17 mouse cellular contexts compared by ENCODE assay signal in the genomic region with DNA sequence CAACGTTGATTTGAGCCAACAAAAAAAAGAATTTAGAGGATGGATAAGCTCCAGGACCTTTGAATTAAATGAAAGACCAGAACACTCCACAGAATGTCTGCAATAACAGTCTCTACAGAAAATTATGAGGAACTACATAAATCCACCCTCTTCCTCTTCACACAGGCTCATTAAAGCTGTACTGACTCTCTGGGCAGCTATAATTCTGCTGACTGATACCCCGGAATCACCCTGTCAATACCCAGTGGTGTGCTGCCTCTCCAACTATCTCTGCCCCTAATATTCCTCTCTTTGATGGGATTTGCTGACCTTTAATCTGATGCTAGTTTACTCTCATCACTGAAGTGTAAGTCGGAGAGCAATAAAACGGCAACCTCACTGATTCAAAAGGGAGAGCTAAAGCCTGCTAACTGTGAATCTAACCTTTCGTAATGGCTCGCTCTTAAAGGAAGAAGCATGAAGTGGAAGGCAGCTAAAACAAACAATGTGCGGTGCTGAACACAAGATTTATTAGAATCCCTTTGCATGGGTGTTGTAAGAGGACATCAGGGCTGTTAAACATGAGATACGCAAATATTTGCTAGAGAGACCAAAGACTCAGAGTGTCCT.
A peak's percentile ranks its signal among the peaks of the same experiment; 100 is the strongest.
DNase-seq lines count a peak whose midpoint lies in the region; ATAC-seq and TF ChIP-seq lines count a peak whose summit lies in the region.
"Had no signal": no experiment of that assay in that cellular context is flagged by ENCODE, and none has a peak within 500 bp of the region (broad histone marks: within the 10 kb centered on the region; RNA-seq: fewer than 3 reads in every experiment).

No protein-coding gene starts in this region.

- 69% methylated on average over 8 of the region's 8 CpGs for WGBS in hindbrain, embryonic 11.5 days
- WGBS in hindbrain, embryonic 10.5 days, result 74% methylated on average over 8 of the region's 8 CpGs
- 23% methylated on average over 8 of the region's 8 CpGs for WGBS in neural tube, embryonic 11.5 days
- WGBS in midbrain, embryonic 12.5 days, result 24% methylated on average over 8 of the region's 8 CpGs
- WGBS in neural tube, embryonic 15.5 days, result 11% methylated on average over 8 of the region's 8 CpGs
- WGBS in heart, adult 2 months, result 79% methylated on average over 8 of the region's 8 CpGs

- H3K9ac ChIP-seq in hindbrain, embryonic 11.5 days (ENCODE audit: low read depth, low read length), result no peak overlapping the region
- H3K9ac ChIP-seq in neural tube, embryonic 11.5 days (ENCODE audit: low read length), result no peak overlapping the region; the same call in 1 of the 2 replicates
- no peak overlapping the region for H3K9ac ChIP-seq in midbrain, embryonic 12.5 days (replicated peaks)
- no peak overlapping the region for H3K9ac ChIP-seq in neural tube, embryonic 15.5 days (replicated peaks)
- H3K9ac ChIP-seq in heart, adult 2 months (ENCODE audit: low read depth, low read length), result no peak overlapping the region
- H3K9ac ChIP-seq: heart, embryonic 12.5 days had no signal

- no peaks in the 10 kb centered on the region for H3K36me3 ChIP-seq in hindbrain, embryonic 11.5 days (ENCODE audit: control insufficient read depth, insufficient read depth, low read length)
- H3K36me3 ChIP-seq in hindbrain, embryonic 10.5 days, result no peaks in the 10 kb centered on the region
- H3K36me3 ChIP-seq in neural tube, embryonic 11.5 days (ENCODE audit: control insufficient read depth, insufficient read depth, low read length), result no peaks in the 10 kb centered on the region
- H3K36me3 ChIP-seq in midbrain, embryonic 12.5 days, result no peaks in the 10 kb centered on the region
- H3K36me3 ChIP-seq in neural tube, embryonic 15.5 days, result no peaks in the 10 kb centered on the region
- no peaks in the 10 kb centered on the region for H3K36me3 ChIP-seq in heart, adult 2 months (ENCODE audit: control insufficient read depth, insufficient read depth, low read length)
- H3K36me3 ChIP-seq: heart, embryonic 12.5 days had no signal

- no peak for TF ChIP-seq EP300 in heart, adult 2 months (IDR thresholded peaks at IDR 0.05; ENCODE audit: insufficient read depth, low read depth, low read length)

- H3K9me3 ChIP-seq in hindbrain, embryonic 11.5 days (ENCODE audit: control insufficient read depth, low read length), result no peaks in the 10 kb centered on the region
- H3K9me3 ChIP-seq in hindbrain, embryonic 10.5 days, result no peaks in the 10 kb centered on the region
- H3K9me3 ChIP-seq in neural tube, embryonic 11.5 days (ENCODE audit: control insufficient read depth, low read length), result no peaks in the 10 kb centered on the region
- H3K9me3 ChIP-seq in midbrain, embryonic 12.5 days, result no peaks in the 10 kb centered on the region
- no peaks in the 10 kb centered on the region for H3K9me3 ChIP-seq in neural tube, embryonic 15.5 days (replicated peaks)
- H3K9me3 ChIP-seq: heart, embryonic 12.5 days had no signal

- no peaks in the 10 kb centered on the region for H3K79me2 ChIP-seq in heart, adult 2 months (replicated peaks; ENCODE audit: control insufficient read depth, insufficient read depth, low read length)

- no peaks in the 10 kb centered on the region; the same call in none of the 2 replicates for H3K4me1 ChIP-seq in hindbrain, embryonic 11.5 days (replicated peaks; ENCODE audit: control insufficient read depth, insufficient read depth, low read length)
- H3K4me1 ChIP-seq in hindbrain, embryonic 10.5 days (replicated peaks), result peaks cover 68% of the 10 kb centered on the region
- peaks cover 50% of the 10 kb centered on the region for H3K4me1 ChIP-seq in neural tube, embryonic 11.5 days (ENCODE audit: control insufficient read depth, insufficient read depth, low read length)
- peaks cover 53% of the 10 kb centered on the region for H3K4me1 ChIP-seq in midbrain, embryonic 12.5 days
- peaks cover 38% of the 10 kb centered on the region for H3K4me1 ChIP-seq in neural tube, embryonic 15.5 days
- no peaks in the 10 kb centered on the region; the same call in none of the 2 replicates for H3K4me1 ChIP-seq in heart, adult 2 months (ENCODE audit: control insufficient read depth, insufficient read depth, low read length)

- no peak for DNase-seq in hindbrain, embryonic 11.5 days (ENCODE audit: low spot score)
- no peak for DNase-seq in hindbrain, embryonic 10.5 days (ENCODE audit: low spot score)
- no peak for DNase-seq in neural tube, embryonic 11.5 days (ENCODE audit: low spot score)
- no peak for DNase-seq in neural tube, embryonic 10.5 days (ENCODE audit: extremely low spot score, low spot score)
- DNase-seq in ovary, postnatal 10 days (ENCODE audit: low spot score), result no peak
- no peak for DNase-seq in heart, adult 2 months
- DNase-seq: adrenal gland, postnatal 25 days; cerebellum, postnatal 14 days; heart, postnatal 36 days; lung, postnatal 14 days; thymus, adult 2 months had no signal

- H3K4me2 ChIP-seq in hindbrain, embryonic 11.5 days (replicated peaks; ENCODE audit: low read depth, low read length), result no peak overlapping the region
- H3K4me2 ChIP-seq in neural tube, embryonic 11.5 days (ENCODE audit: low read depth), result 0 out of 2 replicates have a peak overlapping the region, but pooled peaks have one; percentile 9
- H3K4me2 ChIP-seq in midbrain, embryonic 12.5 days (replicated peaks), result peak overlapping the region; percentile 19; the same call in 1 of the 2 replicates
- H3K4me2 ChIP-seq in neural tube, embryonic 15.5 days, result peak overlapping the region; percentile 16; the same call in 1 of the 2 replicates
- H3K4me2 ChIP-seq: heart, embryonic 12.5 days; liver, embryonic 11.5 days had no signal

- H3K27ac ChIP-seq in hindbrain, embryonic 11.5 days (ENCODE audit: low read depth, low read length), result peak overlapping the region; percentile 40; the same call in 1 of the 2 replicates
- H3K27ac ChIP-seq in hindbrain, embryonic 10.5 days, result no peak overlapping the region
- H3K27ac ChIP-seq in neural tube, embryonic 11.5 days (ENCODE audit: low read depth, low read length), result peak overlapping the region; percentile 64
- peak overlapping the region; percentile 61 for H3K27ac ChIP-seq in midbrain, embryonic 12.5 days (replicated peaks)
- H3K27ac ChIP-seq in neural tube, embryonic 15.5 days (replicated peaks), result peak overlapping the region; percentile 49
- H3K27ac ChIP-seq in heart, adult 2 months, result no peak overlapping the region
- H3K27ac ChIP-seq: left cerebral cortex, adult 2 months had no signal

- ATAC-seq in hindbrain, embryonic 11.5 days (ENCODE audit: low FRiP score), result no peak
- no peak for ATAC-seq in neural tube, embryonic 11.5 days (ENCODE audit: insufficient read depth, low FRiP score, low TSS enrichment)
- ATAC-seq in midbrain, embryonic 12.5 days (ENCODE audit: low FRiP score, low read depth), result no peak
- ATAC-seq in neural tube, embryonic 15.5 days (ENCODE audit: low FRiP score), result 0 out of 2 replicates have a peak, but pooled peaks have one; percentile 47
- ATAC-seq: activated CD4-positive, CD25-positive, alpha-beta regulatory T cell, adult 4 months had no signal

- intact Hi-C loops in heart, adult 2 months (cut with DNase I), result no loop called here

- no peak for TF ChIP-seq POLR2A in heart, adult 2 months (IDR thresholded peaks at IDR 0.05; ENCODE audit: insufficient read depth, low read depth, low read length)

- H3K4me3 ChIP-seq in hindbrain, embryonic 11.5 days (ENCODE audit: low read depth, low read length), result no peak overlapping the region
- H3K4me3 ChIP-seq in hindbrain, embryonic 10.5 days, result no peak overlapping the region
- no peak overlapping the region for H3K4me3 ChIP-seq in neural tube, embryonic 11.5 days (ENCODE audit: low read depth, low read length)
- no peak overlapping the region for H3K4me3 ChIP-seq in midbrain, embryonic 12.5 days
- no peak overlapping the region for H3K4me3 ChIP-seq in neural tube, embryonic 15.5 days (replicated peaks)
- no peak overlapping the region for H3K4me3 ChIP-seq in heart, adult 2 months
- H3K4me3 ChIP-seq: heart, embryonic 12.5 days; left cerebral cortex, adult 2 months had no signal

- H3K27me3 ChIP-seq in hindbrain, embryonic 11.5 days (ENCODE audit: control insufficient read depth, insufficient read depth, low read length), result no peaks in the 10 kb centered on the region
- H3K27me3 ChIP-seq in hindbrain, embryonic 10.5 days (ENCODE audit: insufficient read depth, poor library complexity, severe bottlenecking), result no peaks in the 10 kb centered on the region
- H3K27me3 ChIP-seq in neural tube, embryonic 11.5 days (ENCODE audit: control insufficient read depth, insufficient read depth, low read length), result no peaks in the 10 kb centered on the region
- no peaks in the 10 kb centered on the region for H3K27me3 ChIP-seq in midbrain, embryonic 12.5 days
- no peaks in the 10 kb centered on the region for H3K27me3 ChIP-seq in neural tube, embryonic 15.5 days (replicated peaks)
- H3K27me3 ChIP-seq in heart, adult 2 months (ENCODE audit: control insufficient read depth, insufficient read depth, low read length), result no peaks in the 10 kb centered on the region; the same call in 1 of the 2 replicates
- H3K27me3 ChIP-seq: heart, embryonic 12.5 days had no signal

- TF ChIP-seq CTCF in heart, adult 2 months (IDR thresholded peaks at IDR 0.05), result no peak

Comparison
In these comparisons a context has a peak if more than half of its experiments do, and no peak if none do; other contexts are left out.
1. H3K27ac ChIP-seq: peak in hindbrain, embryonic 11.5 days (single experiment), neural tube, embryonic 11.5 days (single experiment), midbrain, embryonic 12.5 days (single experiment) and neural tube, embryonic 15.5 days (single experiment); none in hindbrain, embryonic 10.5 days (single experiment) and heart, adult 2 months (single experiment).